Mouse (Mus musculus) naive thymus-derived CD4-positive, alpha-beta T cell, adult 2 months (primary cell): ENCODE results near the gene Kif3b.
"Not testable (repeated sequence)": the region's sequence is repeated elsewhere in the genome, so short reads cannot be mapped to it uniquely, and the experiment has no call there.

ENCODE experiments used
- DNase-seq: peaks from one replicate; pipeline ENCODE4 v3.0.0-alpha.2; 2011; ENCODE audit warnings: low read depth

Gene Kif3b

DNA sequence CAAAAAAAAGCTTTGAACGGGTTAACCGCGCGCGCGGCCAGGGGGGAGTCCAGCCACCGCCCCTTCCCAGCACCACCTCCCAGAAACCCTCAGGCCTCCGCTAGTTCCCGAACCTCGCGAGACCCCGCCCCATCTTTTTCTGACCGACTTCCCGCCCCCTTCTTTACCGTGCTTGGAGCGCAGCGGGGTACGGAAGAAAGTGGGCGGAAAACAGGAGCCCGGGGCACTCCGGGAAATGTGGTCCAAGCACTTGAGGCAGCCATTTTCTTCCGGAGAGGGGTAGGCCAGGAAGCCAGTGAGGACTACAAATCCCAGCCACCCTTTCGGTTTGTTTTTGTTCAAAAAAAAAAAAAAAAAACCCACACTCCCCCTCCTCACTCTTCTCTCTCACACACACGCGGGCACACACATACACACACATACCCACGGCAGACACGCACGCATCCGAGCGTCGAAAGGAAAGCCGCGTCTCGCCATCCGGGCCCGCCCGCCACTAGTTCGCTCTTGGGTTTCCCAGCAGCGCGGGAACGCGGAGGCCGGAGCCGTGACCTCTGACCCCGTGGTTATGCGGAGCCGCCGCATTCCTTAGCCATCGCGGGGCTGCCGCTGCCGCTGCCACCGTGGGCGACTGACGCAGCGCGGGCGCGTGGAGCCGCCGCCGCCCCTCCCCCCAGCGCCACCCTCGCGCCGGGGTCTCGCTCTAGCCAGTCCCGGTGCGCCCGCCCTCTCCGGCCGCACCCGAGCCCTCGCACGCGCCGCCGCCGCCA, 54.4 kb downstream of the Kif3b start, which contains the start of gene Asxl1:
Gene Asxl1 (plus strand): TSS at position 376 of the 767 bp plus-strand sequence.
- peak; percentile 96 for DNase-seq

- DNase-seq: peak; percentile 55
These were observed 55.3 kb downstream of the Kif3b start for GRCm38 (mm10) chr2:153346221-153347182.

DNA sequence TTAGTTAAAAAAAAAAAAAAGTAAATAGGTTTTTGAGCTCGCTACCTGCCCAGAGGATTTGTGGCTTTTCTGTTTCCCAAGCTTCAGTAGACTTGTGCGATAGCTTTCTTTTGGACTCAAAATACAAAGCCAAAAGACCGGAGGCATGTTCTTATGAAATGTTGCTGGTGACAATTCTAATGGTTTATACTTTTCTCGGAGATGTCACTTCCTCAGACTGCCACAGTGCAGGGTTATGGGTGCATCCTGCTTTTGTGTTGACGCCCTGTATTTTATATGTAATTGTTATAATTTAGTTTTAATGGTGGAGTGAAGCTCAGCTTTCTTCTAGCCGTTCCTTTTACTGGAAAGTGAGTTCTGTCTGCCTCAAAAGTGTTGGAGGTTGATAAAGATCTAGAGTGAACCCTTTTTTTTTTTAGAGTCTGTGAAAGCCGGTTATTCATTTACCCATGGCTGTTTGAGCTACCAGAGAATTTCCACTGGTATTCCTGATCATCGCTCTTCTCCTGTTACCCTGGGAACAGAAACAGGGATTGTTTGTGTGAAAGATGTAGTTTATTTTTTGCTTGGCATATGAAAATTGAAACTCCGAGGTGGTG, 56.1 kb downstream of the Kif3b start:
- peak; percentile 54 for DNase-seq

DNA sequence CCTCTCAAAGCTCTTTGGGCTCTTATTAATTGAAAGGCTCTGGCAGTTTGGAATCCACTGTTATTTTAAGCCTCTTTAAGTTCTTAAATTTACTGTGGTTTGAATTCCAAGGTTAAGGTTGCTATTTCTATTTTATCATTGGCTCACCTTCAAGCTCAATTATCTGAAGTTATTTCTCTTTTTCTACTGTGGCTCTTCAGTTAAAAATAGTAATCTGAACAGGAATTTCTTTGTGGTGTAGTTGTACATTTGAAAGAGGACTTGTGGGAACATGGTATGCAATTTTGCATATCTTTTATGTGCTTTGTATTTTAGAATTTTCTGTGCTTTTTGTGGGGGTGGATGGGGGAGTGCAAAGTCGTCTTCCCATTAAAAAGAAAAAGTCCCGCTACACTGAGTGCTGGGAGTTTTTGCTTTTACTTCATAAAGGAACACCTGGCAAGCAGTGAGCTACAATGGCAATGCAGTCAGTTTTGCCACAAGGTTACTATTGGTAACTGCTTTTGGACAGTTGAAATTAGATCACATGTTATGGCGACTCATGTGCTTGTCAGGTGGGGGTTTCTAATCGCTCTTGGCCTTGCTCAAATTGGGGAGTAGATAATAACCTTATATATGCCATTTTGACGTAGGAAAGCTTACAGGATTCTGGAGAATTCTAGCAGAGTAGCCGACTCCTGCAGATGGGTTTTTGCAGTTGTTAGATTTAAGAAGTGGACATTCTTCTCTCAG, 57.1 kb downstream of the Kif3b start:
- no peak for DNase-seq

DNA sequence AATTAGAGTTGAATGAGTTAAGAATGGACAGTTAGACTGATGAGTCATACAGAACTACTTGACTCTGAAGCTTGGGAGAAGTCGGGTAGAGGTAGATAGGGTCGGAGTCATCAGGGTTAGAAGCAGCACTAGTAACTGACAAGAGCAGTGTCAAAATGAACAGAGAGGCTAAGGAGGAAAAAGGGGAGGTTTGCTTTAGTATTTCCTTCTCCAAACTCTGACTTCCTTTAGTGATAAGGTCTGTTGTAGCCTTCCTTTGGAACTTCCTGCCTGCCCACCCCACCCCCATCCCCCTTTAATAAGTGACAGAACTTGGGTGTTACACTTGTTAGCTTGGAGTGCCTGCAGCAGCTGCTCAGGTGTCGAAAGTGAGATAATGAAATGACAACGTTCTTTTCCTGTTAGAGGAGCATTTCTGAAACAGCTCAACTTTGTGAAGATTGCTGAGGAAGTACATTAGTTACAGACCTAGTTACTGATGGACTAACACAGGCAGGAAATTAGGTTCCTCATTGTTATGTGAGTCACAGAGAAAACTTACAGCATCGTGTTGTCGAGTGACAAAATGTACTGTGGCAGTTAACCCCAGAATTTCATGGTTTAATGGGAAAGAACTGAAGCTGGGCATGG, 59.5 kb downstream of the Kif3b start:
- DNase-seq: peak; percentile 63

GRCm38 (mm10) chr2:153354648-153355047, 63.4 kb downstream of the Kif3b start:
- no peak for DNase-seq

- no peak for DNase-seq
These were observed 65.6 kb downstream of the Kif3b start for GRCm38 (mm10) chr2:153356784-153357183.

- DNase-seq: no peak
These were observed 70.0 kb downstream of the Kif3b start for GRCm38 (mm10) chr2:153361101-153361710.

DNA sequence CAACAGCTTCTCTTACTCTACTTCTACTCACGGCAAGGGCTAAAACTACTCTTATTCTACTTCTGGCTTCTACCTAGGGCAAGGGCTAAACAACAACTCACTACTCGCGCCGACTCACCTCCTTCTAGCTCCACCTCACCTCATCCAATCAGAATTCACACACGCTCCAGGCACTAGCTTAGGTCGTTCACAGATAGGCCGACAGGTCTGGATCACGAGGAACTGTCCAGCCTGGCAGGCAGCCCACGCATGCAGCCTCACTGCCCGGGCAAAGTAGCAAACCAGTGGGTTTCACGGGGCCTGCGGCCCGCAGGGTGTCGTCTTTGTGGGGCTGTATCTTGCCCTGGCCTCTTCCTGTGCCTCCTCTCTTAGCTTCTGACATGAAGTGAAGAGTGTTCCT, 73.3 kb downstream of the Kif3b start:
- not testable (repeated sequence) for DNase-seq

GRCm38 (mm10) chr2:153370871-153371270, 79.7 kb downstream of the Kif3b start:
- DNase-seq: no peak

GRCm38 (mm10) chr2:153375380-153375779, 84.2 kb downstream of the Kif3b start:
- no peak for DNase-seq

DNA sequence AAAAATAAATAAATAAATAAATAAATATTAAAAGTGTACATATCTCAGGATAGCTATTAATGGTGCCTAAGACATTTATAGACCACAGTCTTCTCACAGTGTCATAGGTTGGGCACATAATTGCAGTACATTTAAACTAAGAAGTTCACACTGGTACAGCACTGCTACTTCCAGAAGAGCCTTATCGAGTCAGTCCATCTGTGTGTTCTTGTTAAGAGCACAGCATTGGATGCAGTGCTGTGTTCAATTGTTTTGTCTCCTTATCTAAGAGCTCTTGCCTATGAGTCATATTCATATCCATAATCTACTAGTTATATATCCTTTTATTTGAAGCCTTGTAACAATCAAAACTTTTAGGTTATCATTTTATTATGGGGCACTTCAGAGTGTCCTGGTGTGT, 89.3 kb downstream of the Kif3b start:
- DNase-seq: no peak
